Mouse (Mus musculus): ENCODE measurements around the gene Zmat5. TPM values are rescaled to one million over a fixed set of nuclear protein-coding genes. Genes with fewer than 3 reads are reported as not detected.
A peak's percentile ranks its signal among the peaks of the same experiment; 100 is the strongest.

Gene Zmat5
- polyA plus RNA-seq, 1 experiment from 2014 or later, result 62.6 TPM

DNA sequence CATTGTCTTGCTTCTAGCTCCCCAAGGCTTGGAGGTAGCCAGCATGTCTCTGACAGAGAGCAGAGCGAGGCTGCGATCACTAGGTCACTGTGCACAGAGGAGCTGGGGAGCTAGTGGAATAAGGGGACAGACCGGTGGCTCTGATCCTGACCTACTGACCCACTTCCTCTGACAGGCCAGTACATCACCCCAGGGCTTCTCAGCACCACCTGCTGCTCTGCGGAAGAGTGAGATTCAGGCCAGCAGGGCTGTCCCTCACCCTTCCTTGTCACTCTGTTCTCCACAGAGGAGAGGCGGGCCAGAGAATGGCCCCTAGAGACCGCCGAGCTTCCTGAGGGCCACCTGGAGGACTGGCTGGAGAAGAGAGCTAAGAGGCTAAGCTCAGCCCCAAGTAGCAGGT lies 27.3 kb downstream of the Zmat5 start:
- Histone ChIP-seq H3K36me3 (ENCODE audit: control insufficient read depth, insufficient read depth) (0 out of 2 replicates have a peak, but pooled peaks cover 8% of the 10 kb centered on the region), H3K27ac (ENCODE audit: low read depth, low read length) (no peak overlapping the region), H3K4me1 (replicated peaks; ENCODE audit: control insufficient read depth, insufficient read depth, low read length) (0 out of 2 replicates have a peak, but pooled peaks cover 3% of the 10 kb centered on the region), H3K27me3 (replicated peaks; ENCODE audit: control insufficient read depth, insufficient read depth, low read length) (no peaks in the 10 kb centered on the region), H3K9ac (ENCODE audit: low read depth, low read length) (no peak overlapping the region), H3K4me3 (ENCODE audit: low read depth, low read length) (no peak overlapping the region), H3K9me3 (ENCODE audit: control insufficient read depth) (no peaks in the 10 kb centered on the region), H3K4me2 (replicated peaks; ENCODE audit: low read depth) (no peak overlapping the region)
- WGBS, result 85% methylated on average over 6 of the region's 7 CpGs
- TF ChIP-seq CTCF (IDR thresholded peaks at IDR 0.05; ENCODE audit: low read depth), result no peak
- ATAC-seq, result no peak

- H3K9me3 ChIP-seq (ENCODE audit: control insufficient read depth), result no peaks in the 10 kb centered on the region
- ATAC-seq, result no peak
- H3K4me1 ChIP-seq (replicated peaks; ENCODE audit: control insufficient read depth, insufficient read depth, low read length), result 0 out of 2 replicates have a peak, but pooled peaks cover 3% of the 10 kb centered on the region
- H3K27ac ChIP-seq (ENCODE audit: low read depth, low read length), result no peak overlapping the region
- H3K4me3 ChIP-seq (ENCODE audit: low read depth, low read length), result no peak overlapping the region
- H3K4me2 ChIP-seq (replicated peaks; ENCODE audit: low read depth), result no peak overlapping the region
- H3K36me3 ChIP-seq (ENCODE audit: control insufficient read depth, insufficient read depth), result peaks cover 13% of the 10 kb centered on the region; the same call in 1 of the 2 replicates
- no peaks in the 10 kb centered on the region for H3K27me3 ChIP-seq (replicated peaks; ENCODE audit: control insufficient read depth, insufficient read depth, low read length)
- WGBS, result 44% methylated on average over 12 of the region's 12 CpGs
- no peak overlapping the region for H3K9ac ChIP-seq (ENCODE audit: low read depth, low read length)
- peak; percentile 48 for TF ChIP-seq CTCF (IDR thresholded peaks at IDR 0.05; ENCODE audit: low read depth)
Observed at GRCm38 (mm10) chr11:4734179-4734578, 29.7 kb downstream of the Zmat5 start.

- WGBS, result 69% methylated on average over 6 of the region's 6 CpGs
- no peak overlapping the region for H3K4me3 ChIP-seq (ENCODE audit: low read depth, low read length)
- H3K27ac ChIP-seq (ENCODE audit: low read depth, low read length), result no peak overlapping the region
- peaks cover 13% of the 10 kb centered on the region; the same call in 1 of the 2 replicates for H3K36me3 ChIP-seq (ENCODE audit: control insufficient read depth, insufficient read depth)
- no peaks in the 10 kb centered on the region for H3K27me3 ChIP-seq (replicated peaks; ENCODE audit: control insufficient read depth, insufficient read depth, low read length)
- no peak overlapping the region for H3K4me2 ChIP-seq (replicated peaks; ENCODE audit: low read depth)
- no peak for ATAC-seq
- H3K9ac ChIP-seq (ENCODE audit: low read depth, low read length), result no peak overlapping the region
- no peaks in the 10 kb centered on the region for H3K9me3 ChIP-seq (ENCODE audit: control insufficient read depth)
- H3K4me1 ChIP-seq (replicated peaks; ENCODE audit: control insufficient read depth, insufficient read depth, low read length), result no peaks in the 10 kb centered on the region
- TF ChIP-seq CTCF (IDR thresholded peaks at IDR 0.05; ENCODE audit: low read depth), result peak; percentile 22; the same call in 1 of the 2 replicates
Observed at GRCm38 (mm10) chr11:4736355-4736754, 31.9 kb downstream of the Zmat5 start.

GRCm38 (mm10) chr11:4737682-4738081 lies 33.2 kb downstream of the Zmat5 start:
- Histone ChIP-seq H3K4me2 (replicated peaks; ENCODE audit: low read depth) (no peak overlapping the region), H3K36me3 (ENCODE audit: control insufficient read depth, insufficient read depth) (peaks cover 9% of the 10 kb centered on the region; the same call in 1 of the 2 replicates), H3K4me3 (ENCODE audit: low read depth, low read length) (no peak overlapping the region), H3K27ac (ENCODE audit: low read depth, low read length) (no peak overlapping the region), H3K4me1 (replicated peaks; ENCODE audit: control insufficient read depth, insufficient read depth, low read length) (no peaks in the 10 kb centered on the region), H3K27me3 (replicated peaks; ENCODE audit: control insufficient read depth, insufficient read depth, low read length) (0 out of 2 replicates have a peak, but pooled peaks cover 3% of the 10 kb centered on the region), H3K9me3 (ENCODE audit: control insufficient read depth) (no peaks in the 10 kb centered on the region), H3K9ac (ENCODE audit: low read depth, low read length) (no peak overlapping the region)
- TF ChIP-seq CTCF (IDR thresholded peaks at IDR 0.05; ENCODE audit: low read depth), result no peak
- ATAC-seq, result no peak
- 86% methylated on average over 10 of the region's 10 CpGs for WGBS

- peaks cover 5% of the 10 kb centered on the region; the same call in 1 of the 2 replicates for H3K36me3 ChIP-seq (ENCODE audit: control insufficient read depth, insufficient read depth)
- TF ChIP-seq CTCF (IDR thresholded peaks at IDR 0.05; ENCODE audit: low read depth), result no peak
- H3K27me3 ChIP-seq (replicated peaks; ENCODE audit: control insufficient read depth, insufficient read depth, low read length), result peaks cover 3% of the 10 kb centered on the region; the same call in 1 of the 2 replicates
- no peaks in the 10 kb centered on the region for H3K9me3 ChIP-seq (ENCODE audit: control insufficient read depth)
- H3K4me2 ChIP-seq (replicated peaks; ENCODE audit: low read depth), result no peak overlapping the region
- no peak overlapping the region for H3K9ac ChIP-seq (ENCODE audit: low read depth, low read length)
- no peak overlapping the region for H3K27ac ChIP-seq (ENCODE audit: low read depth, low read length)
- ATAC-seq, result no peak
- H3K4me1 ChIP-seq (replicated peaks; ENCODE audit: control insufficient read depth, insufficient read depth, low read length), result no peaks in the 10 kb centered on the region
- H3K4me3 ChIP-seq (ENCODE audit: low read depth, low read length), result no peak overlapping the region
- 89% methylated on average over 16 of the region's 16 CpGs for WGBS
Observed at GRCm38 (mm10) chr11:4738719-4739118, 34.2 kb downstream of the Zmat5 start.

GRCm38 (mm10) chr11:4740785-4741184 lies 36.3 kb downstream of the Zmat5 start:
- H3K9me3 ChIP-seq (ENCODE audit: control insufficient read depth), result no peaks in the 10 kb centered on the region
- no peak overlapping the region for H3K9ac ChIP-seq (ENCODE audit: low read depth, low read length)
- H3K27me3 ChIP-seq (replicated peaks; ENCODE audit: control insufficient read depth, insufficient read depth, low read length), result peaks cover 24% of the 10 kb centered on the region
- no peak for TF ChIP-seq CTCF (IDR thresholded peaks at IDR 0.05; ENCODE audit: low read depth)
- H3K4me1 ChIP-seq (replicated peaks; ENCODE audit: control insufficient read depth, insufficient read depth, low read length), result no peaks in the 10 kb centered on the region
- WGBS, result 42% methylated on average over 5 of the region's 5 CpGs
- no peak overlapping the region for H3K4me3 ChIP-seq (ENCODE audit: low read depth, low read length)
- no peak for ATAC-seq
- no peak overlapping the region for H3K27ac ChIP-seq (ENCODE audit: low read depth, low read length)
- H3K36me3 ChIP-seq (ENCODE audit: control insufficient read depth, insufficient read depth), result peaks cover 5% of the 10 kb centered on the region; the same call in 1 of the 2 replicates
- no peak overlapping the region for H3K4me2 ChIP-seq (replicated peaks; ENCODE audit: low read depth)

Measured in intestine, postnatal 0 days (tissue).